In genomic region chr9:111690484-111690855, GRCm38 (mm10) we compare ENCODE assay signal across 8 mouse cellular contexts. TPM values are rescaled to one million over a fixed set of nuclear protein-coding genes. Genes with fewer than 3 reads are reported as not detected.
DNase-seq lines count a peak whose midpoint lies in the region; ATAC-seq and TF ChIP-seq lines count a peak whose summit lies in the region.

No protein-coding gene starts in this region.

- H3K27me3 ChIP-seq in kidney, embryonic 14.5 days (ENCODE audit: control insufficient read depth, insufficient read depth, low read length), result peaks cover 14% of the 10 kb centered on the region
- H3K27me3 ChIP-seq in embryonic facial prominence, embryonic 15.5 days, result peaks cover 22% of the 10 kb centered on the region
- peaks cover 14% of the 10 kb centered on the region for H3K27me3 ChIP-seq in intestine, postnatal 0 days (replicated peaks; ENCODE audit: control insufficient read depth, insufficient read depth, low read length)
- H3K27me3 ChIP-seq in neural tube, embryonic 11.5 days (ENCODE audit: control insufficient read depth, insufficient read depth, low read length), result peaks cover 11% of the 10 kb centered on the region; the same call in 1 of the 2 replicates

- 0 out of 2 replicates have a peak, but pooled peaks cover 5% of the 10 kb centered on the region for H3K4me1 ChIP-seq in kidney, embryonic 14.5 days (ENCODE audit: control insufficient read depth, insufficient read depth, low read length)
- peaks cover 13% of the 10 kb centered on the region for H3K4me1 ChIP-seq in embryonic facial prominence, embryonic 15.5 days
- H3K4me1 ChIP-seq in intestine, postnatal 0 days (replicated peaks; ENCODE audit: control insufficient read depth, insufficient read depth, low read length), result no peaks in the 10 kb centered on the region
- H3K4me1 ChIP-seq in neural tube, embryonic 11.5 days (ENCODE audit: control insufficient read depth, insufficient read depth, low read length), result no peaks in the 10 kb centered on the region

- peak overlapping the region; percentile 51 for H3K4me3 ChIP-seq in kidney, embryonic 14.5 days (ENCODE audit: low read length)
- peak overlapping the region; percentile 51 for H3K4me3 ChIP-seq in embryonic facial prominence, embryonic 15.5 days (replicated peaks)
- H3K4me3 ChIP-seq in intestine, postnatal 0 days (ENCODE audit: low read depth, low read length), result peak overlapping the region; percentile 47
- H3K4me3 ChIP-seq in neural tube, embryonic 11.5 days (ENCODE audit: low read depth, low read length), result peak overlapping the region; percentile 54

- peak overlapping the region; percentile 52 for H3K9ac ChIP-seq in kidney, embryonic 14.5 days (ENCODE audit: low read depth, low read length)
- peak overlapping the region; percentile 33; the same call in 1 of the 2 replicates for H3K9ac ChIP-seq in embryonic facial prominence, embryonic 15.5 days
- no peak overlapping the region for H3K9ac ChIP-seq in intestine, postnatal 0 days (ENCODE audit: low read depth, low read length)
- peak overlapping the region; percentile 48 for H3K9ac ChIP-seq in neural tube, embryonic 11.5 days (ENCODE audit: low read length)

- ATAC-seq in kidney, embryonic 14.5 days (ENCODE audit: low FRiP score, low TSS enrichment), result no peak; the same call in 1 of the 2 replicates
- ATAC-seq in embryonic facial prominence, embryonic 15.5 days (ENCODE audit: insufficient number of reproducible peaks, low FRiP score, low TSS enrichment, low read depth), result no peak
- ATAC-seq in intestine, postnatal 0 days, result no peak
- peak; percentile 35; the same call in 1 of the 2 replicates for ATAC-seq in neural tube, embryonic 11.5 days (ENCODE audit: insufficient read depth, low FRiP score, low TSS enrichment)
- ATAC-seq in cerebellum, adult (ENCODE audit: insufficient number of reproducible peaks, low FRiP score, low TSS enrichment), result no peak

- no peak for TF ChIP-seq CTCF in intestine, postnatal 0 days (IDR thresholded peaks at IDR 0.05; ENCODE audit: low read depth)

- no peak overlapping the region for H3K27ac ChIP-seq in kidney, embryonic 14.5 days (ENCODE audit: low read depth, low read length)
- H3K27ac ChIP-seq in embryonic facial prominence, embryonic 15.5 days (replicated peaks), result no peak overlapping the region
- no peak overlapping the region for H3K27ac ChIP-seq in intestine, postnatal 0 days (ENCODE audit: low read depth, low read length)
- H3K27ac ChIP-seq in neural tube, embryonic 11.5 days (ENCODE audit: low read depth, low read length), result no peak overlapping the region

- peak overlapping the region; percentile 93 for H3K4me2 ChIP-seq in kidney, embryonic 14.5 days (replicated peaks; ENCODE audit: low read depth, low read length)
- H3K4me2 ChIP-seq in embryonic facial prominence, embryonic 15.5 days (replicated peaks), result peak overlapping the region; percentile 97
- H3K4me2 ChIP-seq in intestine, postnatal 0 days (replicated peaks; ENCODE audit: low read depth), result peak overlapping the region; percentile 76
- H3K4me2 ChIP-seq in neural tube, embryonic 11.5 days (ENCODE audit: low read depth), result peak overlapping the region; percentile 95

- H3K9me3 ChIP-seq in kidney, embryonic 14.5 days (ENCODE audit: control insufficient read depth, low read length), result no peaks in the 10 kb centered on the region
- H3K9me3 ChIP-seq in embryonic facial prominence, embryonic 15.5 days (replicated peaks), result no peaks in the 10 kb centered on the region
- H3K9me3 ChIP-seq in intestine, postnatal 0 days (ENCODE audit: control insufficient read depth), result no peaks in the 10 kb centered on the region
- no peaks in the 10 kb centered on the region for H3K9me3 ChIP-seq in neural tube, embryonic 11.5 days (ENCODE audit: control insufficient read depth, low read length)

- 5% methylated on average over 6 of the region's 6 CpGs for whole genome bisulfite sequencing in kidney, embryonic 14.5 days
- WGBS in embryonic facial prominence, embryonic 15.5 days, result 11% methylated on average over 6 of the region's 6 CpGs
- WGBS in intestine, postnatal 0 days, result 15% methylated on average over 6 of the region's 6 CpGs
- WGBS in neural tube, embryonic 11.5 days, result 2% methylated on average over 6 of the region's 6 CpGs

- no peaks in the 10 kb centered on the region for H3K36me3 ChIP-seq in kidney, embryonic 14.5 days (ENCODE audit: control insufficient read depth, insufficient read depth, low read length)
- no peaks in the 10 kb centered on the region for H3K36me3 ChIP-seq in embryonic facial prominence, embryonic 15.5 days
- H3K36me3 ChIP-seq in intestine, postnatal 0 days (ENCODE audit: control insufficient read depth, insufficient read depth), result no peaks in the 10 kb centered on the region
- H3K36me3 ChIP-seq in neural tube, embryonic 11.5 days (ENCODE audit: control insufficient read depth, insufficient read depth, low read length), result no peaks in the 10 kb centered on the region

- DNase-seq in kidney, adult 9 months, result no peak
- no peak for DNase-seq in neural tube, embryonic 11.5 days (ENCODE audit: low spot score)
- DNase-seq in retina, embryonic 14.5 days (ENCODE audit: low spot score), result no peak
- DNase-seq in frontal cortex, postnatal 10 days (ENCODE audit: low spot score in 2 of 2), result no peak

RNA-seq across cellular contexts. Expression of gene Stac, which starts 0.3 kb away (rescaled TPM):
- 0.86 and 1.3 TPM in 2 replicates for polyA plus RNA-seq in kidney, embryonic 14.5 days (2014; fragmentation: Nextera tagmentation; extraction: Ambion mirVana)
- polyA plus RNA-seq in embryonic facial prominence, embryonic 15.5 days (2015; fragmentation: Nextera tagmentation; extraction: Ambion mirVana), result 5.4 and 6.9 TPM in 2 replicates
- polyA plus RNA-seq in intestine, postnatal 0 days (2015; fragmentation: Nextera tagmentation; extraction: Ambion mirVana), result 1.7 and 1.8 TPM in 2 replicates
- 1.2 and 1.8 TPM in 2 replicates for polyA plus RNA-seq in neural tube, embryonic 11.5 days (2014; fragmentation: Nextera tagmentation; extraction: Ambion mirVana)
